Mouse (Mus musculus) MEL (cell line): ENCODE data around the gene 4931406P16Rik. TPM values are rescaled to one million over a fixed set of nuclear protein-coding genes. Genes with fewer than 3 reads are reported as not detected.

ENCODE experiments used
- DNase-seq: peaks from one replicate; pipeline ENCODE4 v3.0.0; 2011; ENCODE audit warnings: low read depth, low spot score
- H3K27ac ChIP-seq: 2 replicates; pipeline ENCODE4 v1.5.1; 2012; ENCODE audit warnings: low read depth, mild to moderate bottlenecking, control low read depth, low read length, moderate library complexity; ENCODE audit not compliant: control insufficient read depth
- H3K27me3 ChIP-seq, 2 experiments: fragments of 150-350 bp in 1 of 2; sonication (generic) in 1 of 2; 2 replicates each; pipeline ENCODE4 v1.6.1; 2012; ENCODE audit warnings: low read length in 2 of 2, mild to moderate bottlenecking in 2 of 2, improper control_type of control experiment in 1 of 2, moderate library complexity in 1 of 2; ENCODE audit not compliant: insufficient read depth in 2 of 2, control insufficient read depth in 1 of 2
- H3K36me3 ChIP-seq, 2 experiments: 2 replicates each; pipeline ENCODE4 v1.6.1; 2012 to 2014; ENCODE audit warnings: low read length in 2 of 2, improper control_type of control experiment in 1 of 2, inconsistent platforms in 1 of 2, mild to moderate bottlenecking in 1 of 2; ENCODE audit not compliant: insufficient read depth in 2 of 2, control insufficient read depth in 1 of 2
- H3K4me1 ChIP-seq, 2 experiments: fragments of 150-350 bp in 1 of 2; sonication (generic) in 1 of 2; 2 replicates each; pipeline ENCODE4 v1.6.1; 2012; ENCODE audit warnings: low read length in 2 of 2, improper control_type of control experiment in 1 of 2, mild to moderate bottlenecking in 1 of 2; ENCODE audit not compliant: insufficient read depth in 2 of 2, control insufficient read depth in 1 of 2
- H3K4me3 ChIP-seq, 2 experiments: fragments of 150-350 bp in 1 of 2; sonication (generic) in 1 of 2; 2 replicates each; pipeline ENCODE4 v1.5.1; 2012; ENCODE audit warnings: low read depth in 2 of 2, low read length in 2 of 2, mild to moderate bottlenecking in 2 of 2, moderate library complexity in 2 of 2, control low read depth in 1 of 2, improper control_type of control experiment in 1 of 2; ENCODE audit not compliant: control insufficient read depth in 1 of 2, insufficient read depth in 1 of 2
- H3K79me2 ChIP-seq: 2 replicates; pipeline ENCODE4 v1.6.1; 2012; ENCODE audit warnings: mild to moderate bottlenecking, low read length, moderate library complexity; ENCODE audit not compliant: control insufficient read depth, poor library complexity, insufficient read depth
- H3K9ac ChIP-seq: 2 replicates; pipeline ENCODE4 v1.6.1; 2012; ENCODE audit warnings: low read depth, mild to moderate bottlenecking, control low read depth, low read length, moderate library complexity; ENCODE audit not compliant: control insufficient read depth, poor library complexity, severe bottlenecking
- H3K9me3 ChIP-seq: fragments of 150-350 bp; sonication (generic); replicated peaks from 2 replicates; pipeline ENCODE4 v1.6.1; 2012; ENCODE audit warnings: mild to moderate bottlenecking, low read length, improper control_type of control experiment, moderate library complexity; ENCODE audit not compliant: insufficient read depth
- BHLHE40 ChIP-seq: IDR thresholded peaks from 2 replicates; pipeline ENCODE4 v1.6.1; 2012; ENCODE audit warnings: low read depth, mild to moderate bottlenecking, inconsistent platforms, low read length, improper control_type of control experiment, borderline replicate concordance
- CHD1 ChIP-seq: IDR thresholded peaks from 2 replicates; pipeline ENCODE4 v1.6.1; 2012; ENCODE audit warnings: low read depth, mild to moderate bottlenecking, inconsistent platforms, low read length, improper control_type of control experiment
- CHD2 ChIP-seq: IDR thresholded peaks from 2 replicates; pipeline ENCODE4 v1.6.1; 2011; ENCODE audit warnings: low read length, improper control_type of control experiment
- CTCF ChIP-seq, 3 experiments: IDR thresholded peaks in 2 of 3; conservative IDR thresholded peaks in 1 of 3; 2 replicates each; pipeline ENCODE4 v1.5.1; 2011 to 2012; ENCODE audit warnings: low read length in 3 of 3, low read depth in 2 of 3, mild to moderate bottlenecking in 2 of 3, improper control_type of control experiment in 1 of 3, inconsistent platforms in 1 of 3, mixed read lengths in 1 of 3, moderate library complexity in 1 of 3; ENCODE audit not compliant: control insufficient read depth in 1 of 3, insufficient read depth in 1 of 3, poor library complexity in 1 of 3, severe bottlenecking in 1 of 3
- E2F4 ChIP-seq: IDR thresholded peaks from 2 replicates; pipeline ENCODE4 v1.6.1; 2011; ENCODE audit warnings: low read depth, low read length, improper control_type of control experiment, borderline replicate concordance
- EP300 ChIP-seq, 2 experiments: IDR thresholded peaks; 2 replicates each; pipeline ENCODE4 v1.6.1; 2011; ENCODE audit warnings: improper control_type of control experiment in 2 of 2, low read length in 2 of 2, low read depth in 1 of 2, mild to moderate bottlenecking in 1 of 2
- ETS1 ChIP-seq: IDR thresholded peaks from 2 replicates; pipeline ENCODE4 v1.6.1; 2012; ENCODE audit warnings: low read depth, mild to moderate bottlenecking, inconsistent platforms, low read length, improper control_type of control experiment, moderate library complexity
- GABPA ChIP-seq: IDR thresholded peaks from 2 replicates; pipeline ENCODE4 v1.6.1; 2012; ENCODE audit warnings: low read depth, mild to moderate bottlenecking, inconsistent platforms, low read length, improper control_type of control experiment, moderate library complexity
- HCFC1 ChIP-seq: IDR thresholded peaks from 2 replicates; pipeline ENCODE4 v1.6.1; 2012; ENCODE audit warnings: low read depth, mild to moderate bottlenecking, inconsistent platforms, low read length, improper control_type of control experiment, moderate library complexity
- JUND ChIP-seq: IDR thresholded peaks from 2 replicates; pipeline ENCODE4 v1.6.1; 2011; ENCODE audit warnings: low read depth, mild to moderate bottlenecking, improper control_type of control experiment, low read length
- KAT2A ChIP-seq: conservative IDR thresholded peaks from 2 replicates; pipeline ENCODE4 v1.6.1; 2012; ENCODE audit warnings: low read depth, low read length, improper control_type of control experiment, inconsistent platforms
- MAFK ChIP-seq: IDR thresholded peaks from 2 replicates; pipeline ENCODE4 v1.6.1; 2011; ENCODE audit warnings: low read depth, mild to moderate bottlenecking, low read length, improper control_type of control experiment, borderline replicate concordance
- MAX ChIP-seq: IDR thresholded peaks from 2 replicates; pipeline ENCODE4 v1.6.1; 2011; ENCODE audit warnings: low read length, improper control_type of control experiment
- MXI1 ChIP-seq: IDR thresholded peaks from 2 replicates; pipeline ENCODE4 v1.6.1; 2011; ENCODE audit warnings: mild to moderate bottlenecking, low read depth, low read length, improper control_type of control experiment
- NRF1 ChIP-seq: IDR thresholded peaks from 2 replicates; pipeline ENCODE4 v1.6.1; 2014; ENCODE audit warnings: low read depth, mild to moderate bottlenecking, inconsistent platforms, low read length, improper control_type of control experiment, moderate library complexity; ENCODE audit not compliant: poor library complexity, insufficient read depth, severe bottlenecking
- POLR2A ChIP-seq, 2 experiments: IDR thresholded peaks; 2 replicates each; pipeline ENCODE4 v1.6.1; 2011 to 2012; ENCODE audit warnings: low read length in 2 of 2, mild to moderate bottlenecking in 2 of 2, control low read depth in 1 of 2, improper control_type of control experiment in 1 of 2, low read depth in 1 of 2, moderate library complexity in 1 of 2; ENCODE audit not compliant: control insufficient read depth in 1 of 2, insufficient read depth in 1 of 2, poor library complexity in 1 of 2
- POLR2AphosphoS2 ChIP-seq: IDR thresholded peaks from 2 replicates; pipeline ENCODE4 v1.6.1; 2011; ENCODE audit warnings: low read length, improper control_type of control experiment
- POLR2AphosphoS5 ChIP-seq: IDR thresholded peaks from 2 replicates; pipeline ENCODE4 v1.6.1; 2012; ENCODE audit warnings: low read depth, borderline replicate concordance, mild to moderate bottlenecking, inconsistent platforms, low read length, moderate library complexity, mixed read lengths
- RCOR1 ChIP-seq: IDR thresholded peaks from 2 replicates; pipeline ENCODE4 v1.6.1; 2012; ENCODE audit warnings: low read depth, mild to moderate bottlenecking, inconsistent platforms, low read length, improper control_type of control experiment
- TAL1 ChIP-seq: IDR thresholded peaks from 2 replicates; pipeline ENCODE4 v1.6.1; 2012; ENCODE audit warnings: mild to moderate bottlenecking, inconsistent platforms, low read length, moderate library complexity, mixed read lengths
- TBP ChIP-seq: IDR thresholded peaks from 2 replicates; pipeline ENCODE4 v1.8.0; 2011; ENCODE audit warnings: low read depth, low read length, improper control_type of control experiment
- TCF12 ChIP-seq: IDR thresholded peaks from 2 replicates; pipeline ENCODE4 v1.6.1; 2014; ENCODE audit warnings: low read depth, mild to moderate bottlenecking, inconsistent platforms, low read length, improper control_type of control experiment, moderate library complexity
- ZC3H11A ChIP-seq: IDR thresholded peaks from 2 replicates; pipeline ENCODE4 v1.6.1; 2012; ENCODE audit warnings: low read depth, mild to moderate bottlenecking, inconsistent platforms, low read length, improper control_type of control experiment
- polyA plus RNA-seq, 2 experiments: library from polyadenylated mRNA; stranded (reverse) in 1 of 2; unstranded in 1 of 2; fragments of >175 nt in 1 of 2; fragments of >200 nt in 1 of 2; gene quantifications; 2 replicates each; pipeline versions ENCODE4 v1.2.1 to v1.2.4; 2012; ENCODE audit warnings: low replicate concordance in 2 of 2, low read depth in 1 of 2; ENCODE audit not compliant: insufficient read length in 2 of 2, insufficient read depth in 1 of 2, missing spikeins in 1 of 2
- total RNA-seq: library from RNA; depleted of rRNA; stranded (reverse); fragments of 300-350 nt; gene quantifications from 2 replicates; pipeline ENCODE4 v1.2.3, GENCODE M21; 2012

Gene 4931406P16Rik
- total and polyA plus RNA-seq, 3 experiments, result 7.8 to 18.0 TPM; not detected in 1

DNA sequence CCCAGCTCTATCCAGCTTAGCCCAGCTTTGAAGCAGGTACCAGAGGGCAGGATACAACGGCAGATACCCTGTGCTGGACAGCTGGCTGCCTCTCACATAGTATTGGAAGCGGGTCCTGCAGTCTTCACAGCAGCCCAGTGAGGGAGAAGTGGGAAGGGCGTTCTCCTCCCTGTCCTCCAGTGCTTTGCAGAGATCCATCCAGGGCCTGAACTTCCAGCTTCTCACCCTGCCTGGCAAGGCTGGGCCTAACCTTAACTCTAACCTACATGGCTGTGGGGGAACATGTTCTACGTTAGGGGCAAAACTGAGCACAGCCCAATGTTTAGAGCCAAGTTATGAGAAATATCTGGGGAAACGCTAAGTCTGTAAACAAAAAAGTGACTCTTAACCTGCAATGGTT, 7.8 kb upstream of the 4931406P16Rik start:
- Histone ChIP-seq H3K9ac (no peak overlapping the region), H3K4me3 (no peak overlapping the region), H3K27me3 (no peaks in the 10 kb centered on the region; a peak in 1 of 4 replicates), H3K27ac (no peak overlapping the region), H3K79me2 (no peaks in the 10 kb centered on the region), H3K36me3 (no peaks in the 10 kb centered on the region), H3K9me3 (no peaks in the 10 kb centered on the region), H3K4me1 (no peaks in the 10 kb centered on the region)
- no peak for TF ChIP-seq CHD2
- no peak for TF ChIP-seq TCF12
- TF ChIP-seq KAT2A, result no peak
- no peak for TF ChIP-seq NRF1
- TF ChIP-seq MAFK, result no peak
- TF ChIP-seq RCOR1, result no peak
- TF ChIP-seq EP300 (IDR thresholded peaks at IDR 0.05; ENCODE audit: low read depth in 1 of 2, low read length in 2 of 2), result no peak
- TF ChIP-seq HCFC1, result no peak
- no peak for TF ChIP-seq BHLHE40
- no peak for TF ChIP-seq MXI1
- TF ChIP-seq TBP, result no peak
- TF ChIP-seq TAL1, result no peak
- no peak for TF ChIP-seq CTCF (IDR thresholded peaks at IDR 0.05 in 2 of 3, conservative IDR thresholded peaks at IDR 0.05 in 1 of 3; ENCODE audit: control insufficient read depth in 1 of 3, insufficient read depth in 1 of 3, low read depth in 2 of 3, low read length in 3 of 3, poor library complexity in 1 of 3, severe bottlenecking in 1 of 3)
- no peak for TF ChIP-seq POLR2AphosphoS2
- no peak for TF ChIP-seq ZC3H11A
- TF ChIP-seq MAX, result no peak
- TF ChIP-seq POLR2AphosphoS5, result no peak
- DNase-seq, result no peak

- no peak overlapping the region for H3K27ac ChIP-seq
- no peak for DNase-seq
- no peaks in the 10 kb centered on the region for H3K79me2 ChIP-seq
- H3K4me3 ChIP-seq, result no peak overlapping the region
- H3K9ac ChIP-seq, result no peak overlapping the region
- TF ChIP-seq KAT2A, result no peak
- TF ChIP-seq MXI1, result no peak
- no peak for TF ChIP-seq JUND
- no peak for TF ChIP-seq GABPA
- no peak for TF ChIP-seq CHD2
- TF ChIP-seq NRF1, result no peak
- no peak for TF ChIP-seq POLR2A (IDR thresholded peaks at IDR 0.05; ENCODE audit: control insufficient read depth in 1 of 2, insufficient read depth in 1 of 2, low read depth in 1 of 2, low read length in 2 of 2, poor library complexity in 1 of 2)
- TF ChIP-seq ETS1, result no peak
- TF ChIP-seq ZC3H11A, result no peak
- TF ChIP-seq CHD1, result no peak
- TF ChIP-seq POLR2AphosphoS2, result no peak
- TF ChIP-seq E2F4, result no peak
- TF ChIP-seq, all 39 proteins: peak for 0
- H3K9me3 ChIP-seq, result no peaks in the 10 kb centered on the region
- no peaks in the 10 kb centered on the region for H3K36me3 ChIP-seq
- H3K27me3 ChIP-seq, result no peaks in the 10 kb centered on the region; a peak in 1 of 4 replicates
- H3K4me1 ChIP-seq, result no peaks in the 10 kb centered on the region
Measured at GRCm38 (mm10) chr7:34319957-34320356, 6.6 kb upstream of the 4931406P16Rik start.
